Mouse (Mus musculus) cerebellum, adult 9-11 months (tissue): ENCODE results near the gene Usf1.

ENCODE experiments used
- DNase-seq: peaks from one replicate; pipeline ENCODE4 v3.0.0; 2022

Gene Usf1

GRCm38 (mm10) chr1:171410947-171411484, at the start of gene Usf1:
Gene Usf1, plus strand, starts transcription at chr1:171411313.
- DNase-seq: peak; percentile 95

- no peak for DNase-seq
Observed at GRCm38 (mm10) chr1:171365934-171366333, 45.2 kb upstream of the Usf1 start.

- DNase-seq: no peak
Observed at GRCm38 (mm10) chr1:171369845-171370556, 41.1 kb upstream of the Usf1 start, which contains the start of gene Nectin4. Gene Nectin4, plus strand, starts transcription at chr1:171370099.

GRCm38 (mm10) chr1:171372880-171373279, 38.2 kb upstream of the Usf1 start:
- DNase-seq: no peak

- no peak for DNase-seq
Observed at GRCm38 (mm10) chr1:171373946-171374345, 37.2 kb upstream of the Usf1 start.

GRCm38 (mm10) chr1:171375646-171376097, 35.4 kb upstream of the Usf1 start:
- DNase-seq: no peak

GRCm38 (mm10) chr1:171378298-171378697, 32.8 kb upstream of the Usf1 start:
- DNase-seq: peak; percentile 80

- DNase-seq: peak; percentile 90
Observed at GRCm38 (mm10) chr1:171379935-171380599, 31.0 kb upstream of the Usf1 start.

GRCm38 (mm10) chr1:171382096-171382620, 29.0 kb upstream of the Usf1 start:
- no peak for DNase-seq

- DNase-seq: no peak
Observed at GRCm38 (mm10) chr1:171384361-171384760, 26.8 kb upstream of the Usf1 start.

GRCm38 (mm10) chr1:171385171-171385570, 25.9 kb upstream of the Usf1 start:
- DNase-seq: no peak

GRCm38 (mm10) chr1:171387099-171387498, 24.0 kb upstream of the Usf1 start:
- no peak for DNase-seq

- no peak for DNase-seq
Observed at GRCm38 (mm10) chr1:171388376-171389102, 22.6 kb upstream of the Usf1 start, which contains the start of gene Arhgap30. Gene Arhgap30, plus strand, starts transcription at chr1:171388954.

GRCm38 (mm10) chr1:171390101-171390500, 21.0 kb upstream of the Usf1 start:
- no peak for DNase-seq

GRCm38 (mm10) chr1:171401821-171402220, 9.3 kb upstream of the Usf1 start:
- DNase-seq: no peak

GRCm38 (mm10) chr1:171402991-171403390, 8.1 kb upstream of the Usf1 start:
- DNase-seq: no peak

- DNase-seq: no peak
Observed at GRCm38 (mm10) chr1:171407263-171407662, 3.9 kb upstream of the Usf1 start.

- DNase-seq: no peak
Observed at GRCm38 (mm10) chr1:171410231-171410630, 882 bp upstream of the Usf1 start.

- no peak for DNase-seq
Observed at GRCm38 (mm10) chr1:171411492-171411941, 404 bp downstream of the Usf1 start.

GRCm38 (mm10) chr1:171412001-171412441, 908 bp downstream of the Usf1 start:
- peak; percentile 40 for DNase-seq

GRCm38 (mm10) chr1:171412446-171412845, 1.3 kb downstream of the Usf1 start:
- DNase-seq: no peak

- DNase-seq: no peak
Observed at GRCm38 (mm10) chr1:171413608-171414007, 2.5 kb downstream of the Usf1 start.

GRCm38 (mm10) chr1:171418660-171419059, 7.5 kb downstream of the Usf1 start, which contains the start of gene Tstd1:
Gene Tstd1, plus strand, starts transcription at chr1:171418872.
- no peak for DNase-seq
